Mouse (Mus musculus): ENCODE measurements around the gene Astn2. TPM values are rescaled to one million over a fixed set of nuclear protein-coding genes. Genes with fewer than 3 reads are reported as not detected.

The Astn2 gene
- polyA plus RNA-seq (2012), result not detected in 2 replicates

GRCm38 (mm10) chr4:66404201-66404711 is at the start of gene Astn2:
Gene Astn2 (minus strand): TSS chr4:66404611.

GRCm38 (mm10) chr4:65604504-65605150 is 799.8 kb downstream of the Astn2 start, which contains the start of gene Trim32:
Gene Trim32 (plus strand): TSS chr4:65604986.

